Mouse (Mus musculus): Measurements from ENCODE around the gene Ace. TPM values are rescaled to one million over a fixed set of nuclear protein-coding genes. Genes with fewer than 3 reads are reported as not detected.

The Ace gene
- polyA plus RNA-seq, 2 experiments, result 1.1 to 1.4 TPM

DNA sequence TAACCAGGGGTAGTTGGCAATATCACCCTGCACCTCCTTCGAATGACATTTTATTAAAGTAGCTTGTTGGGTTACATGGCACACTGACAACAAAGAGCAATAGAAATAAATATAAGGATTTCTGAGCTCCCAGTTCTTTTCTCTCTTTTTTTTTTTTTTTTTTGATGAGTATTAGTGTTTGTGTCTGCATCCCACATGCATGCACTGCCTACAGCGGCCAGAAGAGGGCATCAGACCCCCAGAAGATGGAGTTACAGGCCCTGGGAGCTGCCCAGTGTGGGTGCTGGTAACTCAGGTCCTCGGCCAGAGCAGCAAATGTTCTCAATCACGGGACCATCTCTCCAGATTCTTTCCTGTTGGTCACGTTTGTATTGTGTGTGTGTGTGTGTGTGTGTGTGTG lies 3.1 kb upstream of the Ace start:
- Histone ChIP-seq H3K27me3 (ENCODE audit: control insufficient read depth, insufficient read depth, low read length) (peaks cover 25% of the 10 kb centered on the region), H3K4me2 (replicated peaks; ENCODE audit: low read depth, low read length, severe bottlenecking) (no peak overlapping the region), H3K9me3 (ENCODE audit: control insufficient read depth, low read length) (no peaks in the 10 kb centered on the region), H3K4me3 (replicated peaks; ENCODE audit: low read length) (no peak overlapping the region), H3K27ac (replicated peaks; ENCODE audit: low read depth, low read length) (no peak overlapping the region), H3K9ac (ENCODE audit: low read depth, low read length, severe bottlenecking) (no peak overlapping the region), H3K36me3 (ENCODE audit: control insufficient read depth, insufficient read depth, low read length) (no peaks in the 10 kb centered on the region), H3K4me1 (ENCODE audit: control insufficient read depth, insufficient read depth, low read length) (no peaks in the 10 kb centered on the region)
- DNase-seq (ENCODE audit: low spot score), result no peak
- TF ChIP-seq POLR2A (IDR thresholded peaks at IDR 0.05; ENCODE audit: borderline replicate concordance, extremely low read depth, insufficient read depth, insufficient read length), result no peak
- ATAC-seq (ENCODE audit: low FRiP score, low read depth), result no peak
- 65% methylated on average over 5 of the region's 5 CpGs for WGBS

DNA sequence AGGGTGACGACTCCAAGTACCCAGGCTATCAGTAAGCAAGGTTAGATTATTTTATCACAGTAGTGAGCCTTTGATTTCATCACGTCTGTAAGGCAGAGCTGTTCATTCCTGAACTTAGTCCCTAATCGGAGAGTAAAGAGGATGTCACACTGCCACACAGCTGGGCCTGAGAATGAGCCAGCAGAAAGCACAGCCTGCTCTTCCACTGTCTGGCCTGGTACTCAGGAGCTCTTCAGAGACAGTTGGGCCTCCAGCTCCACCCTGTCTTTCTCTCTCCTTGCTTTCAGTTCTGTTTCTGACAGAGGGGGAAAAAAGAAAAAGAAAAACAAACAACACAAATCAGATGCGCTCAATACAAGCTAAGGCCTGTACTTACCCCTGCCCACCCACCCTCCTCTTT lies 1.5 kb upstream of the Ace start:
- Histone ChIP-seq H3K36me3 (ENCODE audit: control insufficient read depth, insufficient read depth, low read length) (no peaks in the 10 kb centered on the region), H3K9ac (ENCODE audit: low read depth, low read length, severe bottlenecking) (no peak overlapping the region), H3K27ac (replicated peaks; ENCODE audit: low read depth, low read length) (no peak overlapping the region), H3K4me1 (ENCODE audit: control insufficient read depth, insufficient read depth, low read length) (no peaks in the 10 kb centered on the region), H3K9me3 (ENCODE audit: control insufficient read depth, low read length) (no peaks in the 10 kb centered on the region), H3K4me2 (replicated peaks; ENCODE audit: low read depth, low read length, severe bottlenecking) (no peak overlapping the region), H3K4me3 (replicated peaks; ENCODE audit: low read length) (no peak overlapping the region), H3K27me3 (ENCODE audit: control insufficient read depth, insufficient read depth, low read length) (peaks cover 25% of the 10 kb centered on the region)
- ATAC-seq (ENCODE audit: low FRiP score, low read depth) (no peak), DNase-seq (ENCODE audit: low spot score) (no peak)
- 67% methylated on average over 4 of the region's 4 CpGs for WGBS
- TF ChIP-seq POLR2A (IDR thresholded peaks at IDR 0.05; ENCODE audit: borderline replicate concordance, extremely low read depth, insufficient read depth, insufficient read length), result no peak

DNA sequence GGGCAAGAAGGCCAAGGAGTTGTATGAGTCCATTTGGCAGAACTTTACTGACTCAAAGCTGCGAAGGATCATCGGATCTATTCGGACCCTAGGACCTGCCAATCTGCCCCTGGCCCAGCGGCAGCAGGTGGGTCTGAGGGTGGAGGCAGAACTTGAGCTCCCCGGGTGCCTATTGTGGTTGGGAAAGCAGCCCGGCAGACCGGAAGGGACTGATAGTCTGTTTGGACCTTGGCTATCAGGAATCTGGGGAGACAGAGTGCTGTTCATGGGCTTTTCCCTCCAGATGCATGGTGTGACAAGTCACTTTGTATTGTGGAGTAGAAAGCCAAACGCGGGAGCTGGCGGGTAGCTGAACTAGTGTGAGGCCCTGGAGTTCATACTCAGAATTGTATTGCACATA lies 1.2 kb downstream of the Ace start:
- DNase-seq (ENCODE audit: low spot score) (no peak), ATAC-seq (ENCODE audit: low FRiP score, low read depth) (no peak)
- H3K9me3 ChIP-seq (ENCODE audit: control insufficient read depth, low read length), result no peaks in the 10 kb centered on the region
- no peak for TF ChIP-seq POLR2A (IDR thresholded peaks at IDR 0.05; ENCODE audit: borderline replicate concordance, extremely low read depth, insufficient read depth, insufficient read length)
- 49% methylated on average over 10 of the region's 10 CpGs for WGBS
- H3K27ac ChIP-seq (replicated peaks; ENCODE audit: low read depth, low read length), result no peak overlapping the region
- no peaks in the 10 kb centered on the region for H3K36me3 ChIP-seq (ENCODE audit: control insufficient read depth, insufficient read depth, low read length)
- H3K9ac ChIP-seq (ENCODE audit: low read depth, low read length, severe bottlenecking), result 0 out of 2 replicates have a peak overlapping the region, but pooled peaks have one; percentile 59
- no peak overlapping the region for H3K4me3 ChIP-seq (replicated peaks; ENCODE audit: low read length)
- H3K27me3 ChIP-seq (ENCODE audit: control insufficient read depth, insufficient read depth, low read length), result peaks cover 25% of the 10 kb centered on the region
- H3K4me1 ChIP-seq (ENCODE audit: control insufficient read depth, insufficient read depth, low read length), result no peaks in the 10 kb centered on the region
- no peak overlapping the region for H3K4me2 ChIP-seq (replicated peaks; ENCODE audit: low read depth, low read length, severe bottlenecking)

GRCm38 (mm10) chr11:105969516-105969915 lies 1.8 kb downstream of the Ace start:
- no peak for TF ChIP-seq POLR2A (IDR thresholded peaks at IDR 0.05; ENCODE audit: borderline replicate concordance, extremely low read depth, insufficient read depth, insufficient read length)
- Histone ChIP-seq H3K27ac (replicated peaks; ENCODE audit: low read depth, low read length) (no peak overlapping the region), H3K36me3 (ENCODE audit: control insufficient read depth, insufficient read depth, low read length) (no peaks in the 10 kb centered on the region), H3K4me3 (replicated peaks; ENCODE audit: low read length) (no peak overlapping the region), H3K9me3 (ENCODE audit: control insufficient read depth, low read length) (no peaks in the 10 kb centered on the region), H3K4me2 (replicated peaks; ENCODE audit: low read depth, low read length, severe bottlenecking) (no peak overlapping the region), H3K27me3 (ENCODE audit: control insufficient read depth, insufficient read depth, low read length) (peaks cover 25% of the 10 kb centered on the region), H3K9ac (ENCODE audit: low read depth, low read length, severe bottlenecking) (no peak overlapping the region), H3K4me1 (ENCODE audit: control insufficient read depth, insufficient read depth, low read length) (no peaks in the 10 kb centered on the region)
- DNase-seq (ENCODE audit: low spot score) (no peak), ATAC-seq (ENCODE audit: low FRiP score, low read depth) (no peak)
- 45% methylated on average over 1 of the region's 1 CpGs for WGBS

- 89% methylated on average over 6 of the region's 6 CpGs for WGBS
These were observed 6.8 kb downstream of the Ace start for GRCm38 (mm10) chr11:105974593-105974992.

DNA sequence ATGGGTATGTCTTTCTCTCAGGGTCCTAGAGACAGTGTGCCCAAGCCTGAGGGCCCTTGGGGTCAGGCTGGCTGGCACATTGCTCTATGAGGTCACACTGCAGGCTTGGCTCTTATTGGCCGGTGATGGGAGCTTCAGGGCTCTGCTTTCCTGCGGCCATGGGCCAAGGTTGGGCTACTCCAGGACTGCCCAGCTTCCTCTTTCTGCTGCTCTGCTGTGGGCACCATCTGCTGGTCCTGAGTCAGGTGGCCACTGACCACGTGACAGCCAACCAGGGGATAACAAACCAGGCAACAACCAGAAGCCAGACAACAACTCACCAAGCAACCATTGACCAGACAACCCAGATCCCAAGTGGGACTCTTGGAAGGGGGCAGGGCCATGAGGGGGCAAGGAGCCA lies 7.3 kb downstream of the Ace start:
- ATAC-seq (ENCODE audit: low FRiP score, low read depth) (no peak), DNase-seq (ENCODE audit: low spot score) (no peak)
- H3K9me3 ChIP-seq (ENCODE audit: control insufficient read depth, low read length), result no peaks in the 10 kb centered on the region
- H3K4me1 ChIP-seq (ENCODE audit: control insufficient read depth, insufficient read depth, low read length), result no peaks in the 10 kb centered on the region
- no peak overlapping the region for H3K4me3 ChIP-seq (replicated peaks; ENCODE audit: low read length)
- H3K9ac ChIP-seq (ENCODE audit: low read depth, low read length, severe bottlenecking), result no peak overlapping the region
- no peaks in the 10 kb centered on the region for H3K27me3 ChIP-seq (ENCODE audit: control insufficient read depth, insufficient read depth, low read length)
- WGBS, result 68% methylated on average over 3 of the region's 3 CpGs
- no peak overlapping the region for H3K4me2 ChIP-seq (replicated peaks; ENCODE audit: low read depth, low read length, severe bottlenecking)
- no peak overlapping the region for H3K27ac ChIP-seq (replicated peaks; ENCODE audit: low read depth, low read length)
- TF ChIP-seq POLR2A (IDR thresholded peaks at IDR 0.05; ENCODE audit: borderline replicate concordance, extremely low read depth, insufficient read depth, insufficient read length), result no peak
- H3K36me3 ChIP-seq (ENCODE audit: control insufficient read depth, insufficient read depth, low read length), result no peaks in the 10 kb centered on the region

More at GRCm38 (mm10) chr11:105974593-105974992, 6.8 kb downstream of the Ace start:
- H3K4me3 ChIP-seq (replicated peaks; ENCODE audit: low read length), result no peak overlapping the region
- H3K4me1 ChIP-seq (ENCODE audit: control insufficient read depth, insufficient read depth, low read length), result no peaks in the 10 kb centered on the region
- no peak for ATAC-seq (ENCODE audit: low FRiP score, low read depth)
- no peaks in the 10 kb centered on the region for H3K36me3 ChIP-seq (ENCODE audit: control insufficient read depth, insufficient read depth, low read length)
- no peak overlapping the region for H3K9ac ChIP-seq (ENCODE audit: low read depth, low read length, severe bottlenecking)
- no peak for DNase-seq (ENCODE audit: low spot score)
- no peak overlapping the region for H3K4me2 ChIP-seq (replicated peaks; ENCODE audit: low read depth, low read length, severe bottlenecking)
- H3K27ac ChIP-seq (replicated peaks; ENCODE audit: low read depth, low read length), result no peak overlapping the region
- H3K27me3 ChIP-seq (ENCODE audit: control insufficient read depth, insufficient read depth, low read length), result no peaks in the 10 kb centered on the region
- no peak for TF ChIP-seq POLR2A (IDR thresholded peaks at IDR 0.05; ENCODE audit: borderline replicate concordance, extremely low read depth, insufficient read depth, insufficient read length)
- H3K9me3 ChIP-seq (ENCODE audit: control insufficient read depth, low read length), result no peaks in the 10 kb centered on the region

Measured in limb, embryonic 14.5 days (tissue).